In the genomic region with DNA sequence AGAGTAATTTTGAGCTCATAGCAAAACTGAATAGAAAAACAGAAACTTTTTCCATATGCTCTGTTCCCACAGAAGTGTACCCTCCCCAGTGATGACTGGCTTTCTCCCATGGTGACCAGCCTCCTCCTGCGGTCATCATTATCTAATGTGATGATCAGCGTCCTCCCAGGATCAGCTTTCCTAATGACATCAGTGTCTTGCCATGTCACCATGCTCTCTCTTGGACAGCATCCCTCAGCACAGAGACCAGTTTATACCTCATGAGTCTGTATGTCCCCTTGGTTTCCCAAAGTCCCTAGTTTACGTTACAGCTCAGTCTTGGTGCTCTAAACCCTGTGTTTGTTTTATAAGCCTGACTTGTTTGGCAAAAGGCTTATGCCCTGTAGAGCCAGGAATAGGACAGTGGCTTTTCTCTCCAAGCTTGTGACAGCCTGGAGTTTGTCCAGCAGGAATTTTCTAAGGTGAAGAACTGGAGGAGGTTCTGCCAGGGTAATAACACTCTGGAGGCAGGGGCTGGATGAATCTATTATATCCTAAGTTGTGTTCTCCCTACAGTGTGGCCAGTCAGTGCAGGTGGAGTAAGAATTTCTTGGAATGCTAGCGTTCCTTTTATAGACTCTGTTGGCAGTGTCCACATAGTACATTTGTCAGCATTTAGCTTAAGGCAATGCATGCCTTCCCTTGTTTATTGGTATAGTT, we compare ENCODE assay signal across 16 mouse cellular contexts. TPM values are rescaled to one million over a fixed set of nuclear protein-coding genes. Genes with fewer than 3 reads are reported as not detected.
DNase-seq lines count a peak whose midpoint lies in the region; ATAC-seq and TF ChIP-seq lines count a peak whose summit lies in the region.
"Had no signal": no experiment of that assay in that cellular context is flagged by ENCODE, and none has a peak within 500 bp of the region (broad histone marks: within the 10 kb centered on the region; RNA-seq: fewer than 3 reads in every experiment).

No protein-coding gene starts in this region.

- whole genome bisulfite sequencing in heart, embryonic 12.5 days = 60% methylated on average over 4 of the region's 4 CpGs

- no peak overlapping the region for H3ac ChIP-seq in myocyte (ENCODE audit: control insufficient read depth, insufficient read length)

- no peak overlapping the region for H3K9ac ChIP-seq in heart, embryonic 12.5 days
- H3K9ac ChIP-seq: heart, embryonic 13.5 days; hindbrain, embryonic 15.5 days; liver, embryonic 13.5 days; midbrain, embryonic 12.5 days had no signal

- ATAC-seq in cerebellum, adult (ENCODE audit: insufficient number of reproducible peaks, low FRiP score, low TSS enrichment) = peak; percentile 66
- ATAC-seq in heart, embryonic 12.5 days (ENCODE audit: insufficient number of reproducible peaks, low FRiP score) = no peak

- no peak for DNase-seq in cerebellum, adult 11 months
- peak; percentile 36 to 50 for DNase-seq in heart, adult 9 months (ENCODE audit: low spot score in 2 of 2)
- DNase-seq in cerebellum, adult 9-11 months = peak; percentile 27
- no peak for DNase-seq in B cell, adult 2 months
- DNase-seq in kidney, postnatal 36 days = no peak
- DNase-seq: adrenal gland, adult 2 months; kidney, adult 18-20 months; liver, embryonic 13.5 days; right cerebral cortex, postnatal 25 days had no signal

- H3K79me2 ChIP-seq in myocyte (ENCODE audit: control insufficient read depth, insufficient read depth) = no peaks in the 10 kb centered on the region

- no peak overlapping the region for H3K4me3 ChIP-seq in heart, embryonic 12.5 days
- no peak overlapping the region for H3K4me3 ChIP-seq in myocyte
- H3K4me3 ChIP-seq: embryonic facial prominence, embryonic 10.5 days; heart, embryonic 13.5 days; hindbrain, embryonic 15.5 days; liver, embryonic 13.5 days; midbrain, embryonic 12.5 days had no signal

- H3K4me1 ChIP-seq in heart, embryonic 12.5 days (replicated peaks) = peaks cover 35% of the 10 kb centered on the region
- H3K4me1 ChIP-seq: midbrain, embryonic 12.5 days had no signal

- no peaks in the 10 kb centered on the region for H3K9me3 ChIP-seq in heart, embryonic 12.5 days (replicated peaks)
- H3K9me3 ChIP-seq: embryonic facial prominence, embryonic 10.5 days; heart, embryonic 13.5 days; hindbrain, embryonic 15.5 days; liver, embryonic 13.5 days; midbrain, embryonic 12.5 days had no signal

- H3K27me3 ChIP-seq in heart, embryonic 12.5 days (replicated peaks) = no peaks in the 10 kb centered on the region
- H3K27me3 ChIP-seq in myocyte (ENCODE audit: control insufficient read depth, insufficient read depth, insufficient read length) = no peaks in the 10 kb centered on the region
- H3K27me3 ChIP-seq: heart, embryonic 13.5 days; hindbrain, embryonic 15.5 days; liver, embryonic 13.5 days; midbrain, embryonic 12.5 days had no signal

- H3K36me3 ChIP-seq in heart, embryonic 12.5 days = peaks cover 9% of the 10 kb centered on the region
- no peaks in the 10 kb centered on the region for H3K36me3 ChIP-seq in myocyte (ENCODE audit: control insufficient read depth, insufficient read depth)
- H3K36me3 ChIP-seq: hindbrain, embryonic 15.5 days; midbrain, embryonic 12.5 days had no signal

- no peak overlapping the region for H3K4me2 ChIP-seq in heart, embryonic 12.5 days
- H3K4me2 ChIP-seq in myocyte (ENCODE audit: low read depth) = peak overlapping the region; percentile 55
- H3K4me2 ChIP-seq: heart, embryonic 13.5 days; hindbrain, embryonic 15.5 days; liver, embryonic 13.5 days; midbrain, embryonic 12.5 days had no signal

- no peak overlapping the region for H3K27ac ChIP-seq in heart, embryonic 12.5 days (ENCODE audit: poor library complexity, severe bottlenecking)
- H3K27ac ChIP-seq: embryonic facial prominence, embryonic 10.5 days; heart, embryonic 13.5 days; hindbrain, embryonic 15.5 days; liver, embryonic 13.5 days; midbrain, embryonic 12.5 days had no signal

- TF ChIP-seq POLR2A in myocyte (IDR thresholded peaks at IDR 0.05; ENCODE audit: insufficient read length, low read depth) = no peak

TF ChIP-seq in myocyte, 11 proteins besides CTCF, POLR2A, EP300 and RAD21:
- TF ChIP-seq POLR2AphosphoS2 (IDR thresholded peaks at IDR 0.05; ENCODE audit: insufficient read length, low read depth) = no peak
- no peak for TF ChIP-seq TCF3 (IDR thresholded peaks at IDR 0.05; ENCODE audit: insufficient read length, low read depth)
- no peak for TF ChIP-seq SRF (IDR thresholded peaks at IDR 0.05; ENCODE audit: control insufficient read depth, insufficient read length, low read depth)
- no peak for TF ChIP-seq CEBPB (IDR thresholded peaks at IDR 0.05; ENCODE audit: insufficient read depth, poor library complexity, severe bottlenecking)
- no peak for TF ChIP-seq TCF12 (IDR thresholded peaks at IDR 0.05; ENCODE audit: insufficient read depth, poor library complexity, severe bottlenecking)
- TF ChIP-seq MAX (IDR thresholded peaks at IDR 0.05; ENCODE audit: low read depth) = no peak
- no peak for TF ChIP-seq MYOD1 (IDR thresholded peaks at IDR 0.05; ENCODE audit: control insufficient read depth in 1 of 3, insufficient read length in 2 of 3, low read depth in 2 of 3)
- TF ChIP-seq REST (IDR thresholded peaks at IDR 0.05; ENCODE audit: insufficient read depth, insufficient read length) = no peak
- TF ChIP-seq E2F4 (IDR thresholded peaks at IDR 0.05; ENCODE audit: insufficient read depth) = no peak
- no peak for TF ChIP-seq MYOG (IDR thresholded peaks at IDR 0.05; ENCODE audit: control insufficient read depth in 1 of 3, insufficient read depth in 1 of 3, insufficient read length in 2 of 3, low read depth in 2 of 3)
- TF ChIP-seq USF1 (IDR thresholded peaks at IDR 0.05; ENCODE audit: low read depth) = no peak

RNA-seq across cellular contexts. Expression of a gene that starts 46.1 kb away (rescaled TPM):
- 15.2 and 15.4 TPM in 2 replicates for polyA plus RNA-seq in heart, embryonic 12.5 days (2016; fragmentation: Nextera tagmentation; extraction: Ambion mirVana)
- 5.4 TPM for polyA plus RNA-seq in myocyte (2012; fragmentation: generic; extraction: Trizol)

Comparison
In these comparisons a context has a peak if more than half of its experiments do, and no peak if none do; other contexts are left out.
1. DNase-seq: peak in heart, adult 9 months (2 of 2) and cerebellum, adult 9-11 months (single experiment); none in cerebellum, adult 11 months (single experiment), B cell, adult 2 months (0 of 2) and kidney, postnatal 36 days (0 of 2).